Mouse (Mus musculus) spleen, adult 2 months (tissue): Measurements from ENCODE around the gene 4930518I15Rik. TPM values are rescaled to one million over a fixed set of nuclear protein-coding genes. Genes with fewer than 3 reads are reported as not detected.

Experiments
- DNase-seq, 2 experiments: peaks; one replicate each; pipeline versions ENCODE4 v3.0.0 to v3.0.0-alpha.2; 2012 to 2021; ENCODE audit warnings: low spot score in 2 of 2, low read depth in 1 of 2
- H3K27ac ChIP-seq: fragments of 200-500 bp; 2 replicates; pipeline ENCODE4 v1.5.1; 2012; ENCODE audit warnings: low read length, inconsistent platforms; ENCODE audit not compliant: insufficient read depth
- H3K27me3 ChIP-seq: fragments of 200-500 bp; 2 replicates; pipeline ENCODE4 v1.6.1; 2012; ENCODE audit warnings: mild to moderate bottlenecking, moderate library complexity, low read length, inconsistent platforms; ENCODE audit not compliant: control insufficient read depth, insufficient read depth
- H3K36me3 ChIP-seq: fragments of 200-500 bp; 2 replicates; pipeline ENCODE4 v1.6.1; 2012; ENCODE audit warnings: mild to moderate bottlenecking, low read length, inconsistent platforms; ENCODE audit not compliant: control insufficient read depth, insufficient read depth
- H3K4me1 ChIP-seq: fragments of 200-500 bp; 2 replicates; pipeline ENCODE4 v1.6.1; 2011; ENCODE audit warnings: inconsistent platforms; ENCODE audit not compliant: control insufficient read depth, insufficient read depth, insufficient read length
- H3K4me3 ChIP-seq: fragments of 200-500 bp; 2 replicates; pipeline ENCODE4 v1.5.1; 2011; ENCODE audit warnings: mild to moderate bottlenecking, inconsistent platforms; ENCODE audit not compliant: insufficient read depth, insufficient read length; ENCODE audit errors: extremely low read depth
- CTCF ChIP-seq: fragments of 200-500 bp; IDR thresholded peaks from 2 replicates; pipeline ENCODE4 v1.5.1; 2011; ENCODE audit warnings: mild to moderate bottlenecking, inconsistent platforms; ENCODE audit not compliant: insufficient read depth, insufficient read length, insufficient replicate concordance; ENCODE audit errors: extremely low read depth
- POLR2A ChIP-seq: fragments of 200-500 bp; IDR thresholded peaks from 2 replicates; pipeline ENCODE4 v1.6.1; 2011; ENCODE audit warnings: low read depth, low read length, inconsistent platforms
- WGBS: fragments of 180-500 bp; shearing (Covaris S2); methylation state at CpG from one replicate; pipeline ENCODE4 v1.1.7; 2018; 5-methylcytosine and 5-hydroxymethylcytosine counted together
- polyA plus RNA-seq: library from polyadenylated mRNA; depleted of rRNA; stranded (reverse); fragments of >200 nt; gene quantifications from 2 replicates; pipeline ENCODE4 v1.2.3, GENCODE M21; 2012; rRNA removed

The 4930518I15Rik gene
- polyA plus RNA-seq, 1 experiment, result 1.5 TPM

DNA sequence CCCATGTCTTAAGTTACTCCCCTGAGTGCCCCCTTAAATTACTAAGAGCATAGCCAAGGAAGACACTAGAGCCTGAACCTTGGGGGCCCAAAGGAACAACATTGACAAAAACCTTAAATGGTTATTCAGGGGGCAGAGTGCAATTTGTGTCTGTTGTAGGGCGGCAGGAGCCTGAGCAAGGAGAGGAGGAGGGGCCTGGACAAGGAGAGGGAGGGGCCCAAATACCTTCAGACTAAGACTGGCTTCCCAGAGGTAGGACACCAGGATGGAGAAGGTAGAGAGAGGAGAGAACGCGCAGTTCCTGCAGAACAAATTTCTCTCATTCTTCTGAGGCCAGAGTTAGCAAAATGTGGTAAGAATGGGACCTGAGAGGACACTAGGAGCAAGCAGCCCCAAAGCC, 42.3 kb downstream of the 4930518I15Rik start:
- H3K36me3 ChIP-seq, result no peaks in the 10 kb centered on the region
- TF ChIP-seq CTCF, result no peak
- TF ChIP-seq POLR2A, result no peak
- H3K27me3 ChIP-seq, result no peaks in the 10 kb centered on the region
- H3K27ac ChIP-seq, result no peak overlapping the region
- no peaks in the 10 kb centered on the region for H3K4me1 ChIP-seq
- 95% methylated on average over 3 of the region's 3 CpGs for WGBS
- no peak for DNase-seq
- no peak overlapping the region for H3K4me3 ChIP-seq

DNA sequence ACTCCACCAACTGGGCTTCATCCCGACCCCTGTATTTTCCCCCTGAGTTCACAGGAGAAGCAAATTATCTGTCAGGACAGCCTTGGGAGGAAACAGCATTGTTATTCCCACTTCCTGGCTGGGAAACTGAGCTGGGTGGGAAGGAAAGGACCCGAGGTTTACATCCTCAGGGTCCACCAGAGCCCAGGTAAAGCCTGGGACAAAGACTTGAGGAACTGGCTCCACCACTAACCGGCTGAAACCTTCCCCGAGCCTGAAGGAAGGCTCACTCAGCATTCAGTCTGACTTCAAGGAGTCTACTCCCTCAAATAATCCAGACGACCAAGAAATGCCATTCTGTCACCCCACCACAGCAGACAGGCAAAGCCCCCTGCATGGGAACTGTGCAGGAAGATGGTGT, 42.9 kb downstream of the 4930518I15Rik start:
- TF ChIP-seq CTCF (no peak), POLR2A (no peak)
- Histone ChIP-seq H3K4me3 (no peak overlapping the region), H3K36me3 (no peaks in the 10 kb centered on the region), H3K27me3 (no peaks in the 10 kb centered on the region), H3K4me1 (no peaks in the 10 kb centered on the region), H3K27ac (no peak overlapping the region)
- WGBS, result 50% methylated on average over 5 of the region's 5 CpGs
- no peak for DNase-seq

DNA sequence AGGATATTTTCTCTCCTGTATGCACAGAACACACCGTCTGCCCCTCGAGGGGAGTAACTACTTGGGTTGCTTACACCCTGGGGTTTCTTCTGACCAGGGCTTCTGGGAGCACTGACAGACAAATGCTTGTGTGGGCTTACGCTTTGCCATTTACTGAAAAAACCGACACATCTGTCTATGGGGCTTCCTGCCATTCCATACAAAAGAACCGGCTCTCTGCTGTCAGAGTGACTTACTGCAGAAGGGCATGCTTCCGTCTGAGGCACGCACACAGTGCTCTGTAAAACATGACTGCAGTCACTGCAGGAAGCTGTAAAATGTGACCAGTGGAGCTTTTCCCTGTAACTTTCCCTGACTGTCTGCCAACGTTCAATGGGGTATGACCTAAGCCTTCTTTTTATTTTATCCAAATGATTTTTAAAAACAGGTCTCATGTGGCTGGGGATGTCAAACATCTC, 43.4 kb downstream of the 4930518I15Rik start:
- no peaks in the 10 kb centered on the region for H3K27me3 ChIP-seq
- H3K4me3 ChIP-seq, result no peak overlapping the region
- H3K4me1 ChIP-seq, result no peaks in the 10 kb centered on the region
- no peak for TF ChIP-seq POLR2A
- TF ChIP-seq CTCF, result no peak
- 15% methylated on average over 8 of the region's 8 CpGs for WGBS
- DNase-seq, result no peak
- H3K27ac ChIP-seq, result no peak overlapping the region
- H3K36me3 ChIP-seq, result no peaks in the 10 kb centered on the region

DNA sequence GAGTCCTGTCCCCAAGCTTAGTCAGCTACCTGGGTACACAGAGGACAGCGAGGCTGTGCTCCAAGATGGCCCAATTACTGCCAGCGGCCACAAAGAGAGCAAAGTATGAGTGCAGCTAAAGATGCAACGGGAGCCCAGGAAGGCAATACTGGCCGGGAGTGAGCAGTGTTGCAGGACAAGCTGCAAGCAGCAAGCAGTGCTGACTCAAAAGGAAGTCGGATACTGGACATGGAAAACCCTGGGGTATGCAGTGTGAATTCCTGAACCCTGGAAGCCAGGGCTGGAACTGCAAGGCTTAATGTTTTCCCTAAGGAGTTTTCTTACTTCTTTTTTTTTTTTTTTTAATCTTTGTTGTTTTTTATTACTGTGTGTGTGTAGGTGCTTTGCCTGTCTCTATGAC, 46.2 kb downstream of the 4930518I15Rik start:
- Histone ChIP-seq H3K4me3 (no peak overlapping the region), H3K27ac (no peak overlapping the region), H3K4me1 (no peaks in the 10 kb centered on the region), H3K27me3 (no peaks in the 10 kb centered on the region), H3K36me3 (no peaks in the 10 kb centered on the region)
- 73% methylated on average over 5 of the region's 5 CpGs for WGBS
- TF ChIP-seq POLR2A (no peak), CTCF (no peak)
- DNase-seq, result no peak

DNA sequence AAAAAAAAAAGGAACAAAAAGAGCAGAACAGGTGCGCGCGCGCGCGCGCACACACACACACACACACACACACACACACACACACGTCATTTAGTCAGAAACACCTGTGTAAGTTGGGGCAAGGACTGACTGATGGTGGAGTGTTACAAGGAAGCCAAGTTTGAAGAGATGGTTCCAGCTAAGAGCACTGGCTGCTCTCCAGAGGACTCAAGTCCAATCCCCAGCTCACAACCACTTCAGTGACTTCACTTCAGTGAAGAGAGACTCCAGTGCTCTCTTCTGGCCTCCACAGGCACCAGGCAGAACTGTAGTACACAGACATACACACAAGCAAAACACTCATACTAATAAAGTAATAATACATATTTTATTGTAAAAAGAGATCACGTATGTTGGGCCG, 47.0 kb downstream of the 4930518I15Rik start:
- H3K4me1 ChIP-seq, result no peaks in the 10 kb centered on the region
- WGBS, result 96% methylated on average over 10 of the region's 10 CpGs

DNA sequence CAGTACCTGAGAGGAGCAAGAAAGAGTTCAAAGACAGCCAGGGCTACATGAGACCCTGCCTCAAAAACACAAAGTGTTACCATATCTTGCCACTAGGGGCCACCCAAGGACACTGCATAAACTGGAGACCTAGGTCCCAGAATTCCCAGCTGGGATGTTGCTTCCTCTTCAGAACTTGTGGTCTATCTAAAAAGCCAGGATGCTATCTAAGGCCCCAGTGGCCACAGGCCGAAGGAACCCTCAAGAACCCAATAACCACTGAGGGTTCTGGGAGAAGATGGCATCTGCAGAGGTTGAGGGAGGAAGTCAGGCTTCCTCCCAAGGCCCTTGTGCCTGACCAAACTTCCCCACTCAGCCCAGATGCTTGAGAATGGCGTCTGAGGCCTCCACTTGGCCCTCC, 48.2 kb downstream of the 4930518I15Rik start:
- TF ChIP-seq CTCF, result peak; percentile 42; the same call in 1 of the 2 replicates
- TF ChIP-seq POLR2A, result no peak
- H3K27me3 ChIP-seq, result no peaks in the 10 kb centered on the region
- H3K36me3 ChIP-seq, result no peaks in the 10 kb centered on the region
- no peaks in the 10 kb centered on the region for H3K4me1 ChIP-seq
- DNase-seq, result peak in 1 of 2 experiments; percentile 29
- WGBS, result 2% methylated on average over 2 of the region's 2 CpGs
- no peak overlapping the region for H3K27ac ChIP-seq
- no peak overlapping the region for H3K4me3 ChIP-seq

More for the DNA sequence above, 47.0 kb downstream of the 4930518I15Rik start:
- H3K27me3 ChIP-seq, result no peaks in the 10 kb centered on the region
- no peak overlapping the region for H3K4me3 ChIP-seq
- DNase-seq, result no peak
- H3K36me3 ChIP-seq, result no peaks in the 10 kb centered on the region
- TF ChIP-seq POLR2A, result no peak
- TF ChIP-seq CTCF, result no peak
- no peak overlapping the region for H3K27ac ChIP-seq

DNA sequence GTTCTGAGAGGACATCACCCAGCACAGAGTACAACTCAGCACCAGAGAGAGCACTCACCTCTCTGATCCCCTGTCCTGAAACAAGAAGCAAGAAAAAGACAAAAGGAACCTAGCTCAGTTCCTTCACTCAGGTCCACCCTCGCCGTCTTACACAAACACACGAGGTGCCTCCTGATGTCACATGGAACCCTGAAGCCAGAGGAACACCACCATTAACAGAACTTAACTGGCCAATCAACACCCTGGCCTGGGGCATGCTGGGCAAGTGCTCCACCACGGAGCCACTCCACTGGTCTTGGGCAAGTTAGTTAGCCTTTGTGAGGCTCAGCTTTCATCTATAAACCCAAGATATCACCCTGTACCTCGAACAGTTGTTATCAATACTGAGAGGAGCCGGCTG, 50.9 kb downstream of the 4930518I15Rik start:
- Histone ChIP-seq H3K4me1 (no peaks in the 10 kb centered on the region), H3K27me3 (no peaks in the 10 kb centered on the region), H3K36me3 (no peaks in the 10 kb centered on the region), H3K27ac (no peak overlapping the region), H3K4me3 (no peak overlapping the region)
- DNase-seq, result no peak
- no peak for TF ChIP-seq CTCF
- TF ChIP-seq POLR2A, result no peak
- WGBS, result 81% methylated on average over 6 of the region's 6 CpGs

Other genes starting within 250 kb of the 4930518I15Rik start
- 61.8 and 77.5 TPM in 2 replicates for gene Dlgap4, start 244.2 kb downstream of the 4930518I15Rik start, polyA plus RNA-seq
- gene Myl9, start 82.5 kb downstream of the 4930518I15Rik start, polyA plus RNA-seq, result 100 and 116 TPM in 2 replicates
- 10.5 and 11.8 TPM in 2 replicates for gene Tgif2, start 17.9 kb downstream of the 4930518I15Rik start, polyA plus RNA-seq
- gene Rab5if, start 5.2 kb upstream of the 4930518I15Rik start, polyA plus RNA-seq, result 34.8 and 61.5 TPM in 2 replicates
- 7.6 and 8.0 TPM in 2 replicates for gene Sla2, start 29.2 kb upstream of the 4930518I15Rik start, polyA plus RNA-seq
- gene Ndrg3, start 134.1 kb upstream of the 4930518I15Rik start, polyA plus RNA-seq, result 30.0 and 30.3 TPM in 2 replicates
- 2.8 and 2.9 TPM in 2 replicates for gene Dsn1, start 149.2 kb upstream of the 4930518I15Rik start, polyA plus RNA-seq
- gene Soga1, start 221.3 kb upstream of the 4930518I15Rik start, polyA plus RNA-seq, result 5.3 and 5.4 TPM in 2 replicates
- gene Tldc2, start 229.1 kb upstream of the 4930518I15Rik start, polyA plus RNA-seq, result not detected in 2 replicates